Mouse (Mus musculus): ENCODE measurements at regions not wholly inside any gene's neighbourhood (a gene's known extent, or its start where the extent isn't known, plus 50 kb on each side); places are given as distances from the start of the nearest gene placed in this dataset.

DNA sequence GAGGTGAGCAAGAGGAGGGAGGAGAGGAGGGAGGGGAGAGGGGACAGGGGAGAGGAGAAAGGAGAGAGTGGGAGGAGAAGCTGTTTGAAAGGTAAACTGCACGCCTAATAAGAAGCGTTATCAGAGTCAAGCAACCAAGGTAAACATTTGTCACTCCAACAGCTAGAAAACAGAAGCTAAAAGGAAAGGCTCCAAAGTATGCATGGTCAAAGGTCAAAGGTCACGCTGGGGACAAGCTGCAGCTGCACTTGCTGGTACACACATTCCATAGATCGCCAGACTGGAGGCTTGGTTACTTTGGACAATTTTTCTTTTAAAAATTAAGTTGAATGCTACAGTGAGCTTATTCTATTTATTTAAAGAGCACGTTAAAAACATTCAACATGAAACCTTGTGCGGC, 81.7 kb upstream of the Pum3 start:
- TF ChIP-seq CTCF (IDR thresholded peaks at IDR 0.05; ENCODE audit: low read depth, low read length) (no peak), POLR2A (IDR thresholded peaks at IDR 0.05; ENCODE audit: extremely low read depth, insufficient read depth, low read length) (no peak)

Measured in liver, adult 2 months (tissue).